Mouse (Mus musculus): Measurements from ENCODE around the gene Msi2.

Gene Msi2

GRCm38 (mm10) chr11:88363481-88363880 lies 354.8 kb downstream of the Msi2 start:
- DNase-seq (ENCODE audit: low read depth): no peak

- DNase-seq (ENCODE audit: low read depth): no peak
Observed at GRCm38 (mm10) chr11:88359736-88360135, 358.6 kb downstream of the Msi2 start.

- DNase-seq (ENCODE audit: low read depth): no peak
Observed at GRCm38 (mm10) chr11:88357325-88357724, 361.0 kb downstream of the Msi2 start.

GRCm38 (mm10) chr11:88356598-88357290 lies 361.6 kb downstream of the Msi2 start:
- no peak for DNase-seq (ENCODE audit: low read depth)

- no peak for DNase-seq (ENCODE audit: low read depth)
Observed at GRCm38 (mm10) chr11:88356016-88356415, 362.3 kb downstream of the Msi2 start.

GRCm38 (mm10) chr11:88354771-88355170 lies 363.5 kb downstream of the Msi2 start:
- no peak for DNase-seq (ENCODE audit: low read depth)

- DNase-seq (ENCODE audit: low read depth): no peak
Observed at GRCm38 (mm10) chr11:88351722-88352473, 366.4 kb downstream of the Msi2 start.

- DNase-seq (ENCODE audit: low read depth): no peak
Observed at GRCm38 (mm10) chr11:88348690-88349089, 369.6 kb downstream of the Msi2 start.

- DNase-seq (ENCODE audit: low read depth): no peak
Observed at GRCm38 (mm10) chr11:88348056-88348455, 370.3 kb downstream of the Msi2 start.

- no peak for DNase-seq (ENCODE audit: low read depth)
Observed at GRCm38 (mm10) chr11:88346066-88346465, 372.2 kb downstream of the Msi2 start.

- DNase-seq (ENCODE audit: low read depth): no peak
Observed at GRCm38 (mm10) chr11:88337926-88338325, 380.4 kb downstream of the Msi2 start.

- no peak for DNase-seq (ENCODE audit: low read depth)
Observed at GRCm38 (mm10) chr11:88334893-88335292, 383.4 kb downstream of the Msi2 start.

GRCm38 (mm10) chr11:88332309-88332934 lies 385.9 kb downstream of the Msi2 start:
- DNase-seq (ENCODE audit: low read depth): no peak

GRCm38 (mm10) chr11:88331722-88332121 lies 386.6 kb downstream of the Msi2 start:
- DNase-seq (ENCODE audit: low read depth): no peak

GRCm38 (mm10) chr11:88330799-88331198 lies 387.5 kb downstream of the Msi2 start:
- no peak for DNase-seq (ENCODE audit: low read depth)

- DNase-seq (ENCODE audit: low read depth): no peak
Observed at GRCm38 (mm10) chr11:88328813-88329595, 389.3 kb downstream of the Msi2 start.

- no peak for DNase-seq (ENCODE audit: low read depth)
Observed at GRCm38 (mm10) chr11:88327016-88327415, 391.3 kb downstream of the Msi2 start.

GRCm38 (mm10) chr11:88318850-88319249 lies 399.5 kb downstream of the Msi2 start:
- no peak for DNase-seq (ENCODE audit: low read depth)

- DNase-seq (ENCODE audit: low read depth): no peak
Observed at GRCm38 (mm10) chr11:88315393-88315792, 402.9 kb downstream of the Msi2 start.

GRCm38 (mm10) chr11:88314471-88314870 lies 403.8 kb downstream of the Msi2 start:
- DNase-seq (ENCODE audit: low read depth): no peak

GRCm38 (mm10) chr11:88313512-88313911 lies 404.8 kb downstream of the Msi2 start:
- DNase-seq (ENCODE audit: low read depth): no peak

- no peak for DNase-seq (ENCODE audit: low read depth)
Observed at GRCm38 (mm10) chr11:88311606-88312005, 406.7 kb downstream of the Msi2 start.
